Mouse (Mus musculus): ENCODE results near the gene Cux1. TPM values are rescaled to one million over a fixed set of nuclear protein-coding genes. Genes with fewer than 3 reads are reported as not detected.

Gene Cux1
- 100 to 1,000 TPM; 110 to 115 TPM for total RNA-seq (2023)

DNA sequence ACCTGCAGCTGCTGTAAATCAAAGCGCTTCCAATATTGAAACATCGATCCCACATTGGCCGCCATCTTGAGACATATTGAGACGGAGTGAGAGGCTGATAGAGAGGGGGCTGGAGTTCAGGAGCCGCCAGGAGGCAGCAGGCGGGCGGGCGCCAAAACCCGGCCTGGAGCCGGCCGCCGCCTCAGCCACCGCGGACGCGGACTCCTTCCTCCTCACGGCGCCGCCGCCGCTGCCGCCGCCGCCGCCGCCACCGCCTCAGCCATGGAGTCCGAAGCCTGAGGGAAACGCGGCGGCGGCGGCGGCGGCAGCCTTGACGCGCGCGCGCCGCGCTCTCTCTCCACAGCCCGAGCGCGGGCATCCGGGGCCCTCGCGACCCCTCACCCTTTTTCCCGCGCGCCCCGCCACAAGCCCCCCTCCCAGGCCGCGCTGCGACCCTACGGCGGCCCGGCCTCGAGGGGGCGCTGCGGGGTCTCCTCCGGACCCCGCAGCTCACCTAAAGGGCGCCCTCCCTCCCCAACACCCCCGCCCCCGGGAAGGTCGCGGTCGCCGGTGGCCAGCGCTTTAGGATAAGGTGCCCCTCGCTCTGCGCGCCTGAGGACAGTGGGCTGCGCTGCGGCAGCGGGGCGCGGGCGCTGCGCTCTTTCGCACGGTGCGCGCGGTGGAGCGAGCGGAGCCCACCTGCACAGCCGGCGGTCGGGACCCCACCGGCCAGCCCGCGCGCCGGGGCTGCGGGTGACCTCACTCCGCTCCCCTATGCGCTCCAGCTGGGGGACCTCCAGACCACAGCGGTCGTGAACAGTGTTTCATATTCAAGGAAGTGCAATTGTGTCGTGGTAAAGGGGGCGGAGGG, at the start of gene Cux1:
TSS of gene Cux1 (minus strand) at position 315 of the 850 bp plus-strand sequence.

DNA sequence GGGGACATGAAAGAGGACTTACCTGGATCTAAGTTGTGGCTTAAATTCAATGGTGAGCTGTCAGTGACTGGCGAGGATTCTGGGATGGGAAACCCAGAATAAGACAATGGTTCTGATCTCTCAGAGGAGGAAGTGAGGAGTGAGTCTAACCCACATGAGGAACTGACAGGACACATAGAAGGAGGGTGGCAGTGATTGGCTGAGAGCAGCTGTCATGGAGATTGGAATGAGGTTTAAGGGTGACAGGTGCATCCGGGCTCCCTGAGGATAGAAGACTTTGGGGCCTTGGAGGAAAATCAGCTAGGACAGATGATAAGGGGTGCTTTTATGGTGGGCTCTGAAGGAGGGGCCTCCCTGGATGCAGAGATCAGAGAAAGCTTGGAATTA, 320.8 kb downstream of the Cux1 start, which contains the start of gene Sh2b2:
TSS of gene Sh2b2 (minus strand) at position 105 of the 387 bp plus-strand sequence.

GRCm38 (mm10) chr5:136198474-136199391, 368.6 kb downstream of the Cux1 start, which contains the start of gene Prkrip1:
Gene Prkrip1 (minus strand): TSS chr5:136198963.

Other genes with a start within 250 kb of the Cux1 start
- not detected for gene Myl10, start 125.7 kb upstream of the Cux1 start, total RNA-seq (2023)